Mouse (Mus musculus) brain, embryonic 14.5 days (tissue): Measurements from ENCODE around the gene Gm42372.

ENCODE experiments used
- CTCF ChIP-seq: fragments of 200-500 bp; IDR thresholded peaks from 2 replicates; pipeline ENCODE4 v1.5.1; 2012; ENCODE audit warnings: inconsistent platforms, mild to moderate bottlenecking, moderate library complexity, borderline replicate concordance; ENCODE audit not compliant: insufficient read depth, insufficient read length; ENCODE audit errors: extremely low read depth
- POLR2A ChIP-seq: fragments of 200-500 bp; IDR thresholded peaks from 2 replicates; pipeline ENCODE4 v1.6.1; 2012; ENCODE audit warnings: mild to moderate bottlenecking, inconsistent platforms, borderline replicate concordance; ENCODE audit not compliant: poor library complexity, insufficient read depth, insufficient read length, severe bottlenecking; ENCODE audit errors: extremely low read depth

DNA sequence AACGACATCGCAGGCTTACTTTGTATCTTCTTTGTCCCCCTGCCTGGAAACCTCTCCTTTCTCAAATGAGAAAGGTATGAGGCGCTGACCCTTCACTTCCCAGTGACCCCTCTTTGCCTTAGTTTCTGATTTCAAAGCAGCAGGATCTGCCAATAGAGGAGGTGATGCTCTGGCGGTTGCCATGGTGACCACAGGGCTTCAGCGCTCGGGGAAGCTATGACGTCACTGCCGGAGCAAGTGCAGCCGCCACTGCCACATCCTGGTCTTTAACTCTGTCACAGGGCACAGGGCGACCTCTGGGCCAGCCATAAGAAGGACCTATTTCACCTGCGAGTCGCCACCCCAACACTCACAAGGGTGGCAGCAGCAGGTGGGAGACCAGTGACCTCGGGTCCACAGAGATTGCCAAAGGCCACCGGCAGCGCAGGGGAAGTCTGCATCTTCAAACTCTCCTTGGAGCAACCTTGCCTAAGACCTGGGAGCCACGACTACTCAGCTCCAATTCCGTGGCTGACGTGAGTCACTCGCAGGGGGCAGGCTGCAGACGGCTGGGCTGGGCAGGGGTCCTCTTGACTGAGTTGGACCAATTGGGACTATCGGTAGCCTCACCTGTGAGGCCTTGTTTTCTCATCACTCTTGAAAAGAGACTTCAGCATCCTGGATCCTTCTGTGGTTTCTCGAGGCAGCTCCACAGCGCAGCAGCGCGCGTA is at the start of gene Gm42372:
- TF ChIP-seq CTCF (no peak), POLR2A (no peak)
